Mouse (Mus musculus): ENCODE data around the gene Sertad2. TPM values are rescaled to one million over a fixed set of nuclear protein-coding genes. Genes with fewer than 3 reads are reported as not detected.

Gene Sertad2
- total RNA-seq, 2 experiments from 2014 or later, result 8.4 to 9.2 TPM

DNA sequence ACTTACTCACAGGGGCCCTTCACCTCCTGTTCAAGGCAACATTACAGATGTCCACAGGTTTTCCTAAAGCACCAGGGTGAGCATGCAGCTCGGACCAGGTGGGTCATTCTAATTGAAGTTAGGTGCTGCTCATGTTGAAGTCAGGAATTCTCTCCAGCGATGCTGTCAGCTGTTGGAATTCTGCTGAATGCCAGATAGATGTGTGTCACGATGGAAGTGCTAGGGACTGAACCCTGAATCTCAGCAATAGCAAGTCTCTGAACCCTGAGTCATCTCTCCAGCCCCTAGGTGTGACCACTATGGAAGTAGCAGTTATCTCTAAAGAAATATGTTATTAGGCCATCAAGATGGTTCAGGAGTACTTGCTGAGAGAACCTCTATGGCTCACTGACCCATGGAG is 102.5 kb downstream of the Sertad2 start:
- DNase-seq, result no peak

DNA sequence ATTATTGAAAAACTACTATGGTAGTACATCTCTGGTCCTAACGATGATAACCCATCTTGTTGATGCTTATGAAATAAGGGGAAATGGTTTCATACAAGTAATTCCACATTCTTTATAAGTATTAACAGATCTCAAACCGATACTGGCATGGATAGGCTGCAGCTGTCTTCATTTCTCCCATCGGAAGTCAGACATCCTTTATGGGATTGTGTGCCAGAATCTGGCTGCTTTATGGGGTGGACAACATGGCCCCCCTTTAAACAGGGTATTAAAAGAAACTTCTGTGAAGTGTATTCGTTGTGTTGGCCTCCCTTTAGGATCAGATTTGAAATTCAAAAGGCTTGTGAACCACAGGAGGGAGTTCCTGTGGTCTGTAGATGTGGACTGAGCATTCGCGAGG is 103.1 kb downstream of the Sertad2 start:
- DNase-seq, result no peak

DNA sequence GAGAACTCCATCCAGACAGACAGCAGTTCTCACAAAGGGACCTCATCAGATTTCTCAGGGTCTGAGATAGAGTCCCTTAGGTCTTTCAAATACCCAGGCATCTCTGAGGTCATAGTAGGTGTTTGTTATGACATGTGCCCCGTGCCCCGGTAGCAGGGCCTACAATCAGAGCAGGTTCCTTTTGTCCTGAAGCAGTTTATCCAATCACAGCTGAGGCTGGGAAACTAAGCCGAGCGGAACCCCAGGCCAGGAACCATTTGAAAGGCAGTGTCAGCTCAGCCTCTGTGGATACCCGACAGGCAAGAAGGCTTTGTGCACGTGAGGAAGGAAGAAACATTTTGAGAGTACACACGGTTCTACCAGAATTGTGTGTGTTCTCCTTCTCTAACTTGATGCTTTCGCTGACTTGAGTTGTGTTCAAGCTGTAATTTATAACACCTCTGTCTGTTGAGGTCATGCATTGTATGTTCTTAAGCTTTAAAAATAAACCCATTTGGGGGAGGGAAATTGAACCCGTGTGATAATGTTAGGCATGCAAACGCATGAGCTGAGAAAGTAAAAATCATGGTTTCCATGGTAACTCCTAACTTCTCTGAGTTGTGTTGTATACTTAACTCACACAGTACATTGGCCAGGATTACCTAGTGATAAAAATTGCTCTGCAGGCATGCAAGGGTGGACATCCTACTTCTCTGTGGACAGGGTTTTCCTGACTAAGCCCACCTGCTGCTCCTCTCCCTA is 104.1 kb downstream of the Sertad2 start:
- DNase-seq, result no peak

DNA sequence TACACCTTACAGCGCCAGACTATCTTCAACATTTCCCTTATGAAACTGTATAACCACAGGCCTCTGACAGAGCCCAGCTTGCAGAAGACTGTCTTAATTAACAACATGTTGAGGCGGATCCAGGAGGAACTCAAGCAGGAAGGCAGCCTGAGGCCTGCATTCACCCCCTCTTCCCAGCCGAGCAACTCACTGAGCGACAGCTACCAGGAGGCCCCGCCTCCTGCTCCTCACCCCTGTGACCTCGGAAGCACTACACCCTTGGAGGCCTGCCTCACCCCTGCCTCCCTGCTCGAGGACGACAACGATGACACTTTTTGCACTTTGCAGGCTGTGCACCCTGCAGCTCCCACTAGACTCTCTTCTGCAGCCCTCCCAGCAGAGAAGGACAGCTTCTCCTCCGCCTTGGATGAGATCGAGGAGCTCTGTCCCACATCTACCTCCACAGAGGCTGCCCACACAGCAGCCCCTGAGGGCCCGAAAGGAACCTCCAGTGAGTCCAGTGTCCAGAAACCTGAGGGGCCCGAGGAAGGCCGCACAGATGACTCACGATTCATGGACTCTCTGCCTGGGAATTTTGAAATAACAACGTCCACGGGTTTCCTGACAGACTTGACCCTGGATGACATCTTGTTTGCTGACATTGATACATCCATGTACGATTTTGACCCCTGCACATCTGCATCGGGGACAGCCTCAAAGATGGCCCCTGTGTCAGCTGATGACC is 105.0 kb downstream of the Sertad2 start:
- no peak for DNase-seq

DNA sequence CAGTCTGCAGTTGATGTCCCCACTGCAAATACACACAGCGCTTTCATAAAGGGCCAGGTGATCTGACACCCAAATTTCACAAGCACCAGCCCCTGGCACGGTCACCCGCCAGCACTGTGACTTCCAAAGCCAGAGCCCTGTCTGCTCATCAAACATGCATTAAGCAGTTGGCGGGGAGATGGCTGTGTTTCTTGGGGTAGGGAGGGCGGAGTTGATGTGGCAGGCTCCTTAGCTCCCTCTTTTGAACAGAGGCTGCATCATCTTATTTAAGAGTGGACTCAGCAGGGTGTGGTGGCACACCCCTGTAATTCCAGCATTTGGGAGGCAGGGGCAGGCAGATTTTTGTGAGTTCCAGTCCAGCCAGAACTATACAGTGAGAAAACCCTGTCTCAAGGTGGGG is 106.4 kb downstream of the Sertad2 start:
- peak; percentile 66 for DNase-seq

DNA sequence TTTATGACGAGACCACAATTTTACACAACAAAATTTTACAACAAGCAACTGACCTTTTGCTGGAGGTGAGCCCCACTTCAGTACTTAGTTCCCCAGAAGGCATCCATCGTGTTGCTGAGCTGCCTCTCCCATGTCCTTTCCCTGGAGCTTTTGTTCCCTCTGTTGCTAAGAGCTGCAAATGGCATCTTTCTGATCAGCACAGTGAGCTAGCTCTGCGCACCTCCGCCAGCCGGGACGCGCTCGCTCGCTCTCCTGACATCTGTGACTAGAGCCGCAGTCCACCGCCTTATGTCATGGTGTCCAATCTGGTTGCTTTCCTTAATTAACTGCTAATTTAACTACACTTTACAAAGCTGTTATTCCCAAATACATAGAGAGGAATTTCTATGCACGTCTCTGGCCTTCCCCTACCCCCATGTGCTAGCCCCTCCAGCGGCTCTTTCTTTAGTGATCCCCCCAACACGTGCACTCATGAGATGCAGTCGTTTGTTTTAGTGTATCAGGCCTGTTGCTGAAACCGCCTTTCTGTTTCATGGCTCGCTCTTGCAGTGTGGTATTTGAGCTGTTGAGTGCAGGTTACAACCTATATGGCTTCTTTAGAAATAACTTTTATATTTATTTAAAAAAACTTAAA is 107.1 kb downstream of the Sertad2 start:
- no peak for DNase-seq

DNA sequence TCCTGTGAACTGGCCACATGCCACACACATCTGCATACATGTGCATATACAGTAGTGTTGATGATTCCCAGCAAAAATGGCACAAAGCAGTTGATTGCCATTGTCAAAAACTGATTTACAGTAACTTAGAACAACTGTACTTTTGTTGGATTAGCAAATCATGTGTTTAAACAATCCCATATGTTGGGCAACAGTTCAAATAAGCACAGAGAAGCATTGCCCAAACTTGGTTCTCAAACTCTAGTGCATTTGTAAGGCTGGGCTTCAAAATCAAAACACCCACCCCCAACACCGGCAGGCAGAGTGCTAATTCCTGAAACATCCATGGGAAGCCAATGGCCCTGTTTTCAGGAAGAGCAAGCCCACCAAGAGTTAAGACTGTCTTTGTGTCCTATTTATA is 108.1 kb downstream of the Sertad2 start:
- no peak for DNase-seq

DNA sequence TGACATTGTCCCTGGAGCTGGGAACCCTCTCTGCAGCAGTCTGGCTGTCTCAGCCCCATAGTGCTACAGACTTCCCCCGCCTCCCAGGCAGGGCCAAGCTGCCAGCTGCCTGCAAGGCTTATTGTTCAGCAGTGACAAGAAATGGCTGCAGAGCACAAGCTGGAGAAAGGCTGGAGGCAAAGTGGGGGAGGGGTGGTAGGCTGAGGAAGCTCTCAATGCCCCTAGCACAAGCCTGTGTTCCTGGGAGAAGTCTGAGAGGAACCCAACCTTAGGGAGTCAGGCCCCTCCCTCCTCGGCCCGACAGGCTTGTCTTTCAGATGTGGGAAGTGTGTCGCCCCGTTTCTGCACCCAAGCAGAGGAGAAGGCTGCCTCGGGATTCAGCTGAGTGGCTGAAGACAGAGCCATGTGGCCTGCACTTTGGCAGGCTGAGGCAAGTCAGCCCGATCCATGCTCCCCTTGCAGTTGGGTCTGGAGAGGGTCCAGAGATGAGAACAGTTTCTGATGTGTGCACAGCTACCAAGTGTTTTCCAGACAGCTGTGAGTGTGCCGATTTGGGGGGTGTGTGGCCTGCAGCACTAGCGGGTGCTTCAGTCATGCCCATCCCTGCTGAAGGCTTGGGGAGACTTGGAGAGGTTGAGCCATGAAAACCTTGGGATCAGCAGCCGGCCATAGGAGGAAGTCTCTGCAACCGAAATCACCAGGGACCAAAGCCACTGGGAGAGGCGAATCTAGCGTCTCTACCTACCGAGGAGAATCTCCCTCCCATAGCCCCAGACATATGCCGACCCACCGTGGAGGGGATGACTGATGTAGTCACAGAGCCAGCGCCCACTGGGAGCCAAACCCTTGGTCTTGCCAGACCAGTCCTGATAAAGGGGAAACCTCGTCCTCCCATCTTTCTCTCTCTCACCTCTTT is 113.0 kb downstream of the Sertad2 start:
- DNase-seq, result peak; percentile 36

DNA sequence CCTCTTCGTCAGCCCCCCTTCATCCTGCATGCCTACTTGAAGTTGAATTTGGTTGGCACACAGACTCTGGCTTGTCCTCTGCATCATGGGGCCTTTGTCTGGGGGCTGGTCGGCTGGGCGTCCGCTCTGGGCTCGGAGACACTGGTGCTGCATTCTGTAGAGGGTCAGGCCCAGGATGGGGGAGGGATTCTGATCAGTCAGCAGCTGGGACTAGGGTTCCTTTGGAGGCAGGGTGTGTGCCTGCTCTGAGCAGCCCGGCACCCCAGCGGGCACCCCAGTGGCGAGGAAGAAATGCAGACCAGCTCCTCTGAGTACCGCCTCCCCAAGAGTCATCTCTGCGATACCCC is 113.6 kb downstream of the Sertad2 start:
- no peak for DNase-seq

DNA sequence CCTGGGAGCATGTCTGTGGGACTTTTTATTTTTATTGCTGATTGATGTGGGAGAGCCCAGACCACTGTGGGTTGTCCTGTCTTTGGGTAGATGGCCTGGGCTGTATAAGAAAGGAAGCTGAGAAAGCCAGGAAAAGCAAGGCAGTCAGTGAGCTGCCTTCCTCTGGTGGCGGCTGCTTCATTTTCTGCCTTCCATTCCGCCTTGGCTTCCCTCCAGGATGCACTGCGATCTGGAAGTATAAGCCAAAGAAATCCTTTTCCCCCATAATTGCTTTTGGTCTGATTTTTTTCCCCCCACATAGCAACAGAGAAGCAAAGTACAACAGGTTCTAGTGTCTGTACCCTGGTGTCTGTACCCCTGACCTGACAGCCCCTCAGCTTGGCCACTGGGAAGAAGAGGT is 116.0 kb downstream of the Sertad2 start:
- no peak for DNase-seq

DNA sequence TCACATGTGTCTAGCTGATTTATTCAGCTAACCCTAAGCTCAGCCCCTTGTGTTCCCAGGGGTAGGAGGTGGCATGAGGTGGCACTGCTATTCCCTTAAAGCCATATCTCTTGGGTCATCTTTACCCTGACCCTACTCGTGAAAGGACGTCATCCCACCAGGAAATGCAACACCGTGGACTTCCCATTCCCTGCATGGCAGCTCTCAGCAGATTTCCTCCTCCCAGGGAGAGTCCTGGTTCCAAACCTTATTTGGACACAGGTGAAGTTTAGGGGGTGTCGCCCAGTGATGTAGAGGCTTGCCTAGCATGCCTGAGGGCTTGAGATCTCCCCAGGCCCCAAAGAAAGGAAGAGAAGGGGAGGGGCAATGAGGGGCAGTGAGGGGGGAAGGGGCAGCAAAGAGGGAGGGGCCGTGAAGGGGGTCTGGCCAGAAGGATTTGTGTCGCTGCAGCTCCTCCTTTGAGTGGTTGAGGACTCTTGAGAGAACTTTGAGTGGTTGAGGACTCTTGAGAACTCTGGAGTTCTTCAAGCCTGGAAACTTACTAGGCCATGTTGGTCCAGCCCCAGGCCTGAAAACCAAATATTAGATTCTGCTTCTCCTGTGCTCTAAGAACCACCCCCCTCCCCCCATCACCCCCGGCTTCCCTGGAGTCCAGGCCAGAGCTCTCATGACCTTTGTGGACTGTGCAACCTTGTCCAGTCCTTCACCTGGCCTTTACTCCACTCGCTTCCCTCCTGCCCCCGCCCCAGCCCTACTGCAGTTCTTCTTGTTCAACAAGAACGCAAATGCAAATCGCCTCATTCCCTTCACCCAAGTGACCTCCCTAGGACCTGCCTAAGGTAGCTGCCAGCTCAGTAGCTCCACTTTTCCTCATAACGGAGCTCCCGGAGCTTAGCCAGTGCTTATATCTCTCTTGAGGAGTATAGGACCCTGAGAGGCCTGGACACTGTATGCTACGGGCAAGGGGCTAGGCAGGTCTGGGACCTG is 117.4 kb downstream of the Sertad2 start:
- no peak for DNase-seq

DNA sequence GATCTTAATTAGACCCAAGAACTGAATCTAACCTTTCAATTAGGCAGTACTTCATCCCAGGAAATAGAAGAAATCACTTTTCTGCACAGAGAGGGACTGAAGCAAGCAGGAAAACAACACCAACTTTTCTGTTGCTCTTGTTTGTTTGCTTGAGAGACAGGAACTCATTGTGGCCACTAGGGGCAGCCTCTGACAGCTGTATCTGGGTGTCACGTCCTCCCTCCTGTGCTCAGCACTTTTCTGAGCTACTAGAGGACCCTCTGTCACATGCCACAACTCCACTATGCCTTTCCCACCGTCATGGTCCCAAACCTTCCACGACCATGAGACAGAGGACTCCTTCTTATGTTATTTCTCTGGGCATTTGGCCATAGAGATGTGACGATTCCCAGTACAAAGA is 118.6 kb downstream of the Sertad2 start:
- DNase-seq, result no peak

DNA sequence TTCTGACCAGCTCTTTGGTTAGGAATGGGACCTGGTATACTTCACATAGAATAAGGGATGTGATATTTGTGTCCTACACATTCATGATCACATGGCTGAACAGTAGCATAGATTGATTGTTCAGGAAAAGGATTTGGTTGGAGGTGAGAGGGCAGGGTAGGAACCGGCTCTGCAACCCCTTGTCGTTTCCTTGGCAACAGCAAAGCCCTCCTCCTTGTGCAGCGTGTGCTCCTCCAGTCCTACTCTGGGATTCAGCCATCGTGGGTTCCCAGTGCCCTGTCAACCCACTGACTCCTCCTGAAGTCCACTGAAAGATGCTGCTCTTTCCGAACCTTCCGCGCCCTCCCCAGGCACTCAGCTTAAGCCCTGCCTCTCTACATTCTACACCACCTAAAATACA is 119.8 kb downstream of the Sertad2 start:
- no peak for DNase-seq

DNA sequence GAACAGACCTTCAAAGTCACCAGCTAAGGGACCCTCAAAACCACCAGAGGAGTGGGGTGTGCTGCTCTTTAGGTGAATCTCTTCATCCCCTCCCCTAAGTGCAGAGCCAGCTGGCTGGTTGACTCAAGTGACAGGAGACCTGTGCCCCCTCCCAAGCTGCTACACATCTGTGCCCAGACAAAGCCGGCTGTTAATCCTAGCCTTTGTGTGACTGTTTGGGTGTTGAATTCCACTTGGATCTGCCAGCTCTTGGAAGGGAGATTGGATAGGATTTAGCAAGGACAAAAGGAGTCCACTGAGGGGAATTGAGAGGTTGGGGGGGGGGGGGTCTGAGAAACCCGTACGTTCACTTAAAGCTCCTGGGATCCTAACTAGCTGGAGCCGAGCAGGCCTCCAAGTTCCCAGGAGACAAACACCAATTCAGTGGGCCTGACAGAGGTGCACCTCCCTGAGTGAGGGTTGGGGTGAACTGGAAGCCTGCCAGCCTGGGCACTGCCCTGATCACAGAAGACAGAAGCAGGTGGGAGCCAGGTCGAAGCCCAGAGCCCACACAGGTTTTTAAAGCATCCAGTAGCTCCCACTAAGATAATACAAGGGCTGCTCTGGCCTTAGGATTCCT is 120.6 kb downstream of the Sertad2 start:
- DNase-seq, result no peak

DNA sequence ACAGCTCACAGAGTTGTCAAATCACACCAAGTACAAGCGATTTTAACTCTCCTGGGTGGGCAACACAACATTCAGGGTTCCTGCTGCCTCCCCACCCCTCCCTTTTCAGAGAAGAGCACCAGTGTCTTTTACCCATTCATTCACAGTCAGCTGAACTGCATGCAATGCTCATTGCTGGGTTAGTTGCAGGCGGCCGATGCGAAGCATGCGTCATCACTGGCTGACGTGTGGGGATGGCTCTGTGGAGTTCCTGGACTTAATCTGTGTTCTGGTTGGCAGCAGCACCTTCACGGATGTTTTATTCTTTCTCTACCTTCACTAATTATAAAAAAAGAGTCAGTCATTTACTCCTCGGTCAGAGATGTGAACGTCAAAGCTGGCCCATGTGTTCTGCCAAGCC is 121.8 kb downstream of the Sertad2 start:
- DNase-seq, result no peak

DNA sequence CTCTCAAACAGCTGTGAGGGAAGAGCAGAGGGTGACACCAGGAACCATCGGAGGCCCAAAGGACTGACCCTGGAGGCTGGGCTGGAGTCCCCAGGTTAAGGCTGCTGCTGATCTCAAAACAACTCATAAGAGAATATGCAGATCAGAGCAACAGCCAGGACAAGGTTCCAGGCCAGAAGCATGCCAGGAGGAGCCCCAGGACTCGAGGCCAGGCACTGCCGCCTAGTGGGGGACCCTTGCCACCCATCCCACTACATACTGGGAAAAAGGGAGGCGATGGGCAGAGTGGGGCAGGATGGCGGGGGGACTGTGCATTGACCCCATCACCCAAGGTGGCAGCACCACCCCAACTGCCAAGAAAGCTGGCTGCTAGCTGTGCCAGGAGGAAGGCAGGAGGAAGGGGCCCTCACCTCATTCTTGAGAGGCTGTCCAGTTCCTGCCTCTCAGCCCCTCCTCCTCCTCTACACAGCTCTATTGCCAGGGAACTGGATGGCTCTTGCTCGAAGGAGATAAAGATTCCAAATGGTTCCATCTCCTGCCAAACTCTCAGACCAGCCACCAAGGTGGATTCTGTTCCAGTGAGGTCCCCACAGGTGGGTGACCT is 128.8 kb downstream of the Sertad2 start:
- DNase-seq, result no peak

DNA sequence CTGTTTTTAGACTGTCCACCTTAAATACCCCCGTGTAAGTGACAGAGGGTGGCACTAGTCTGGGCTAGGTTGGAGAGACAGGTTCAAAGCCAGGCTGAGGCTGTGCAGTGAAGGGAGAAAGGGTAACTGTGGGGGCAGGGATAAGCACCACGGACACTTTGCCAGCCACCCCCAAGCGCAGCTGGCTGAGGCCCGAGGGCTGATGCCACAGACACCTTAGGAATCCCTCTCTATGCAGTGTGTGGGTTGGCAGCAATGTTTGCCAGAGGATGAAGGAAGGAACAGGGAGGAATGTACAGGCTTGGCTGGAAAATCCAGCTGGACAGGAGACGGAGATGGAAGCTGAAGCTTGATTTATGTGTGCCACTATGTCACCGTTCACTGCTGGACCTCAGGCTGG is 129.5 kb downstream of the Sertad2 start:
- DNase-seq, result no peak

DNA sequence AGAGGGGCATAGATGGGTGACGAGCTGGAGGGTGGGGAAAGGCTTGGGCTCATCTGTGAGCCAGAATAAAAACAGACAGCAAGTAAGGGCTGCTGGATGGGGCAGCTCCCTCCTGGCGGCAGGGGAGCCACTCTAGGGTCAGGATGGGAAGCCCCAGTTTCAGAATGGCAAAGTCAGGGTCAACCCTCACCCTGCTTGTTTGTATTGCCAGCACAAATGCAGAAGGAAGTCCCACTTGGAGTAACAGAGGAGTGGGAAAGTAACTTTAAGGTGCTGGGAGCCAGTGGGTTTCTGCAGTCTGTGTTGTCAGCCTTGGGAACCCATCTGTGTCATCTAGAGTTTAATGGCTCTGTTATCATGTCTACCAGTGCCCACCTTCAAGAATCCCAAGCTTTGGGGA is 136.3 kb downstream of the Sertad2 start:
- DNase-seq, result no peak

DNA sequence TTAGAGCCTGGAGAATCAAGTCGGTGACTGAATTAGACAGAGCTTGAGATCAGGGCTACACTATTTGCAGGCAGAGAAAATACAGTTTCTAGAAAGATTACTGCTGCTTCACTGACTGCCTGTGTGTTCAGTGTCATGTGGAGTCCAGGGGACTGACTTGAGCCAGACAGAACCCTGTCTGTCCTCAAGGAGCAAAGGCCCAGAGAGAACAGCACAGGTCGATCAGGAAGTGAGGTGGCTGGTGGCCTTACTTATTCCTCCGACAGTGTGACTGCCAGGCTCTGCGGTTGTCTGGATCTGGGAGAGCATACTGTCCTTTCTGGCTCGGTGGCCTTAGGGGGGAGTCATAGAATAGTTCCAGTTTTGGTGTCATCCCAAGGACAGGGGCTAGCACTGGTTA is 137.7 kb downstream of the Sertad2 start:
- no peak for DNase-seq

DNA sequence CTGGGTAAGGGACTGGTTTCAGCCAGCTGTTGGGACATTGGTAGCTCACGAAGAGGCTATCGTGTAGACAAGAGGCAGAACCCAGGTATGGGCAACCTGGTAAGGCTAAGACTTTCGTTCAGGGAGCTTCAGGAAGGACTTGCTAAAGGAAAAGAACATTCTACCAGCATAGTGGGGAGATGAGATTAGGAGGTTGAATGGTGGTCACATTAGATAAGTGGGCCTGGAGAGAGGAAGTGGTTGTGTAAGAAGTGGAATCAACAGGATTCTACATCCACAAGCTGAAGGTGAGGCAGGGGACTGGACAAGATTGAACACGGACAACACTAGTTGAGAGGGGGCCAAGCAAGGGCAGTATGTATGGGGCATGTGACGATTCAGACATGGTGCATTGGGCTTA is 138.6 kb downstream of the Sertad2 start:
- no peak for DNase-seq
